22 mouse cellular contexts compared by ENCODE assay signal in genomic region chr4:71953441-71953840, GRCm38 (mm10).
DNase-seq lines count a peak whose midpoint lies in the region; TF ChIP-seq lines count a peak whose summit lies in the region.
"Had no signal": no experiment of that assay in that cellular context is flagged by ENCODE, and none has a peak within 500 bp of the region (broad histone marks: within the 10 kb centered on the region; RNA-seq: fewer than 3 reads in every experiment).

No protein-coding gene starts in this region.

- 73% methylated on average over 2 of the region's 2 CpGs for WGBS in lung, adult 2 months

- no peak overlapping the region for H3K4me3 ChIP-seq in lung, adult 2 months (replicated peaks; ENCODE audit: extremely low read depth, low read depth, low read length)
- H3K4me3 ChIP-seq: embryonic facial prominence, embryonic 12.5 days; embryonic facial prominence, embryonic 15.5 days; heart, adult 2 months; heart, embryonic 10.5 days; heart, embryonic 13.5 days had no signal

- no peak for TF ChIP-seq POLR2A in lung, adult 2 months (IDR thresholded peaks at IDR 0.05; ENCODE audit: borderline replicate concordance, extremely low read depth, low read depth, low read length)

- TF ChIP-seq CTCF in lung, adult 2 months (IDR thresholded peaks at IDR 0.05; ENCODE audit: insufficient read depth, low read length) = no peak

- DNase-seq in frontal cortex, adult 2 months (ENCODE audit: extremely low spot score in 1 of 2, low spot score in 1 of 2) = peak; percentile 8 to 40
- no peak for DNase-seq in frontal cortex, postnatal 10 days (ENCODE audit: low spot score in 2 of 2)
- DNase-seq in left cerebral cortex, adult 9 months (ENCODE audit: low spot score in 2 of 2) = peak; percentile 10 to 22
- no peak for DNase-seq in left cerebral cortex, postnatal 36 days (ENCODE audit: low spot score in 2 of 2)
- DNase-seq in brain, adult 2 months (ENCODE audit: low read depth, low spot score) = peak; percentile 59
- no peak for DNase-seq in lung, adult 2 months
- DNase-seq: adrenal gland, postnatal 10 days; adrenal gland, postnatal 36 days; B cell, adult 2 months; cerebellum, adult 11 months; cerebellum, adult 2 months; cerebellum, adult 9-11 months; cerebellum, postnatal 25 days; forebrain, postnatal 0 days; gastrocnemius, postnatal 36 days; heart, adult 2 months; heart, postnatal 14 days; heart, postnatal 4 days had no signal

- intact Hi-C loops in left cerebral cortex, postnatal 36 days (cut with DNase I) = no loop called here

- H3K4me1 ChIP-seq in lung, adult 2 months (ENCODE audit: control insufficient read depth, insufficient read depth, low read length) = no peaks in the 10 kb centered on the region
- H3K4me1 ChIP-seq: embryonic facial prominence, embryonic 12.5 days; embryonic facial prominence, embryonic 15.5 days; heart, embryonic 10.5 days; heart, embryonic 13.5 days had no signal

Comparison
In these comparisons a context has a peak if more than half of its experiments do, and no peak if none do; other contexts are left out.
1. DNase-seq: peak in frontal cortex, adult 2 months (2 of 2), left cerebral cortex, adult 9 months (2 of 2) and brain, adult 2 months (single experiment); none in frontal cortex, postnatal 10 days (0 of 2), left cerebral cortex, postnatal 36 days (0 of 2) and lung, adult 2 months (single experiment).